Mouse (Mus musculus) midbrain, embryonic 14.5 days (tissue): Measurements from ENCODE around the gene Lin28a. TPM values are rescaled to one million over a fixed set of nuclear protein-coding genes. Genes with fewer than 3 reads are reported as not detected.

Experiments used
- ATAC-seq: fragments of 200-750 bp; cut with Nextera tagmentation; 2 replicates; pipeline ENCODE4 v1.8.0; 2017; ENCODE audit warnings: moderate number of reproducible peaks, moderate library complexity; ENCODE audit not compliant: low FRiP score, low TSS enrichment
- DNase-seq: peaks from one replicate; pipeline ENCODE4 v3.0.0-alpha.2; 2015
- H3K27ac ChIP-seq: fragments of 300-500 bp; sonication (generic); replicated peaks from 2 replicates; pipeline ENCODE4 v1.5.1; 2014; ENCODE audit warnings: mild to moderate bottlenecking, low read depth, low read length, moderate library complexity
- H3K27me3 ChIP-seq: fragments of 300-500 bp; sonication (generic); 2 replicates; pipeline ENCODE4 v1.6.1; 2014; ENCODE audit warnings: low read length, control low read depth, mixed read lengths; ENCODE audit not compliant: control insufficient read depth, insufficient read depth
- H3K36me3 ChIP-seq: fragments of 300-500 bp; sonication (generic); 2 replicates; pipeline ENCODE4 v1.6.1; 2014; ENCODE audit warnings: low read length, control low read depth; ENCODE audit not compliant: control insufficient read depth, insufficient read depth
- H3K4me1 ChIP-seq: fragments of 300-500 bp; sonication (generic); 2 replicates; pipeline ENCODE4 v1.6.1; 2014; ENCODE audit warnings: mild to moderate bottlenecking, antibody characterized with exemption, low read length, control low read depth; ENCODE audit not compliant: control insufficient read depth, insufficient read depth
- H3K4me2 ChIP-seq: fragments of 300-500 bp; sonication (generic); 2 replicates; pipeline ENCODE4 v1.6.1; 2014; ENCODE audit warnings: mild to moderate bottlenecking, low read length, moderate library complexity
- H3K4me3 ChIP-seq: fragments of 300-500 bp; sonication (generic); replicated peaks from 2 replicates; pipeline ENCODE4 v1.5.1; 2014; ENCODE audit warnings: low read depth, low read length
- H3K9ac ChIP-seq: fragments of 300-500 bp; sonication (generic); replicated peaks from 2 replicates; pipeline ENCODE4 v1.6.1; 2014; ENCODE audit warnings: mild to moderate bottlenecking, low read length, moderate library complexity
- H3K9me3 ChIP-seq: fragments of 300-500 bp; sonication (generic); 2 replicates; pipeline ENCODE4 v1.6.1; 2016; ENCODE audit warnings: low read length, control low read depth, mixed read lengths; ENCODE audit not compliant: control insufficient read depth
- WGBS: fragments of 180-500 bp; shearing (Covaris S2); extraction: QIAGEN DNeasy Blood & Tissue Kit; methylation state at CpG from one replicate; pipeline ENCODE4 v1.1.7; 2014; 5-methylcytosine and 5-hydroxymethylcytosine counted together
- polyA plus RNA-seq: library from polyadenylated mRNA; unstranded; fragments of >200 nt; fragmentation: Nextera tagmentation; extraction: Ambion mirVana; gene quantifications from 2 replicates; pipeline ENCODE4 v1.2.1, GENCODE M21; 2014

Lin28a gene
- polyA plus RNA-seq, 1 experiment from 2014 or later = 0.13 TPM

- WGBS = 85% methylated on average over 6 of the region's 6 CpGs
- Histone ChIP-seq H3K4me1 (no peaks in the 10 kb centered on the region), H3K9ac (no peak overlapping the region), H3K9me3 (no peaks in the 10 kb centered on the region), H3K4me2 (no peak overlapping the region), H3K4me3 (no peak overlapping the region), H3K27ac (no peak overlapping the region), H3K27me3 (no peaks in the 10 kb centered on the region), H3K36me3 (no peaks in the 10 kb centered on the region)
- DNase-seq = no peak
- no peak for ATAC-seq
Observed at GRCm38 (mm10) chr4:134058908-134059307, 40.3 kb upstream of the Lin28a start.

GRCm38 (mm10) chr4:134058166-134058715, 39.6 kb upstream of the Lin28a start:
- H3K4me2 ChIP-seq = no peak overlapping the region
- DNase-seq = no peak
- no peaks in the 10 kb centered on the region for H3K36me3 ChIP-seq
- H3K9ac ChIP-seq = no peak overlapping the region
- H3K27me3 ChIP-seq = no peaks in the 10 kb centered on the region
- H3K4me3 ChIP-seq = no peak overlapping the region
- no peak overlapping the region for H3K27ac ChIP-seq
- H3K4me1 ChIP-seq = no peaks in the 10 kb centered on the region
- ATAC-seq = no peak
- 37% methylated on average over 14 of the region's 14 CpGs for WGBS
- no peaks in the 10 kb centered on the region for H3K9me3 ChIP-seq

DNA sequence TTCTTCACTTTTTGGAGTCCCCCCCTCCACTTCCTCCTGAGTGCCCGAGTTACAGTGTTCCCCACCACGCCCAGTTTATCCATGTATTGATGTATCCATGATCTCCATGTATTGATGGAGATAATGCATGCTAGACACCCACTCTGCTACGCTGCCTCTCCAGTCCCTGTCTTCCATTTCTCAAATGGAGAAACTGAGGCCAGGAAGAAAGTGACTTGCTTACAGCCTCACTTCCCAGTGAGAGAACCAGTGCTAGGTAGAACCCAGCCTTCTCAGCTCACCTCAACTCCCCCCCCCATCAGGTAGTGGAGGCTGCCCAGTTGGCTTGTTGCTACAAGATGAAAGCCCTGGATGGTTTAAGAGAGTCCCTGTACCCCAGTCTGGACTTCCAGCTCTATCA, 34.9 kb upstream of the Lin28a start, which contains the start of gene Zfp683:
Gene Zfp683, plus strand, starts transcription at position 301 of the 400 bp plus-strand sequence.
- Histone ChIP-seq H3K9me3 (no peaks in the 10 kb centered on the region), H3K4me2 (no peak within 1 kb of the TSS)
- ATAC-seq = no peak

GRCm38 (mm10) chr4:134052560-134052959, 33.9 kb upstream of the Lin28a start:
- H3K4me2 ChIP-seq = no peak overlapping the region
- ATAC-seq (no peak), DNase-seq (peak; percentile 70)
- no peaks in the 10 kb centered on the region for H3K9me3 ChIP-seq
- no peaks in the 10 kb centered on the region for H3K36me3 ChIP-seq
- no peak overlapping the region for H3K9ac ChIP-seq
- H3K4me1 ChIP-seq = no peaks in the 10 kb centered on the region
- no peaks in the 10 kb centered on the region for H3K27me3 ChIP-seq
- WGBS = 27% methylated on average over 8 of the region's 8 CpGs
- no peak overlapping the region for H3K4me3 ChIP-seq
- H3K27ac ChIP-seq = no peak overlapping the region

More for the DNA sequence above, 34.9 kb upstream of the Lin28a start, which contains the start of gene Zfp683:
- Histone ChIP-seq H3K4me1 (no peaks in the 10 kb centered on the region), H3K4me3 (no peak within 1 kb of the TSS), H3K27ac (no peak within 1 kb of the TSS), H3K9ac (no peak within 1 kb of the TSS), H3K27me3 (no peaks in the 10 kb centered on the region), H3K36me3 (no peaks in the 10 kb centered on the region)
- DNase-seq = no peak
- 83% methylated on average over 3 of the region's 3 CpGs for WGBS

GRCm38 (mm10) chr4:134051912-134052311, 33.3 kb upstream of the Lin28a start:
- no peak overlapping the region for H3K4me2 ChIP-seq
- no peak overlapping the region for H3K9ac ChIP-seq
- H3K27ac ChIP-seq = no peak overlapping the region
- WGBS = 82% methylated on average over 5 of the region's 5 CpGs
- no peak for ATAC-seq
- no peak overlapping the region for H3K4me3 ChIP-seq
- H3K36me3 ChIP-seq = no peaks in the 10 kb centered on the region
- no peaks in the 10 kb centered on the region for H3K9me3 ChIP-seq
- DNase-seq = no peak
- H3K4me1 ChIP-seq = no peaks in the 10 kb centered on the region
- no peaks in the 10 kb centered on the region for H3K27me3 ChIP-seq

DNA sequence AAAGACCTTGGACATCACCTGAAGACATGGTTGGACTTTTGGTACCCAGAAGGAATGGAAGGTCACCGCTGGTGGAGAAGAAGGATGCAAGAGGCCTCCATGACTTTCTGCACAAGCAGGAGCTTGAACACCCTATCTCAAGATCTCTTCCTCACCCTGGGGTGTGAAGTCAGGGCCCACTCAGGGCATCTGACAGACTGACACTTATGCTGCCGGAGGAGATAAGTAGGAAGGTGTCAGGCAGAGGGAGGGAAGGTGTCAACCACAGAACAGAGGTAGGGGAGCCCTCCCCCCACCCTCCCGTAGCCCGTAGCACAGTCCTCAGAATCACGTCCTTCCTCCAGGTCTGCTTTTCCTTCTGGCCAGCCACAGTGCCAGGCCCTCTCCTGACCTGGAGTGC, 29.0 kb upstream of the Lin28a start:
- DNase-seq = no peak
- WGBS = 90% methylated on average over 5 of the region's 5 CpGs
- no peaks in the 10 kb centered on the region for H3K4me1 ChIP-seq

GRCm38 (mm10) chr4:134043041-134043440, 24.4 kb upstream of the Lin28a start:
- no peak overlapping the region for H3K4me3 ChIP-seq
- H3K4me1 ChIP-seq = no peaks in the 10 kb centered on the region
- H3K27me3 ChIP-seq = no peaks in the 10 kb centered on the region
- no peak for DNase-seq
- no peak overlapping the region for H3K27ac ChIP-seq
- 71% methylated on average over 2 of the region's 2 CpGs for WGBS
- H3K9ac ChIP-seq = no peak overlapping the region
- H3K9me3 ChIP-seq = no peaks in the 10 kb centered on the region
- ATAC-seq = no peak
- H3K4me2 ChIP-seq = no peak overlapping the region
- H3K36me3 ChIP-seq = no peaks in the 10 kb centered on the region

More for the DNA sequence above, 29.0 kb upstream of the Lin28a start:
- Histone ChIP-seq H3K27me3 (no peaks in the 10 kb centered on the region), H3K27ac (no peak overlapping the region), H3K4me3 (no peak overlapping the region), H3K9me3 (no peaks in the 10 kb centered on the region), H3K36me3 (no peaks in the 10 kb centered on the region), H3K9ac (no peak overlapping the region), H3K4me2 (no peak overlapping the region)
- no peak for ATAC-seq

DNA sequence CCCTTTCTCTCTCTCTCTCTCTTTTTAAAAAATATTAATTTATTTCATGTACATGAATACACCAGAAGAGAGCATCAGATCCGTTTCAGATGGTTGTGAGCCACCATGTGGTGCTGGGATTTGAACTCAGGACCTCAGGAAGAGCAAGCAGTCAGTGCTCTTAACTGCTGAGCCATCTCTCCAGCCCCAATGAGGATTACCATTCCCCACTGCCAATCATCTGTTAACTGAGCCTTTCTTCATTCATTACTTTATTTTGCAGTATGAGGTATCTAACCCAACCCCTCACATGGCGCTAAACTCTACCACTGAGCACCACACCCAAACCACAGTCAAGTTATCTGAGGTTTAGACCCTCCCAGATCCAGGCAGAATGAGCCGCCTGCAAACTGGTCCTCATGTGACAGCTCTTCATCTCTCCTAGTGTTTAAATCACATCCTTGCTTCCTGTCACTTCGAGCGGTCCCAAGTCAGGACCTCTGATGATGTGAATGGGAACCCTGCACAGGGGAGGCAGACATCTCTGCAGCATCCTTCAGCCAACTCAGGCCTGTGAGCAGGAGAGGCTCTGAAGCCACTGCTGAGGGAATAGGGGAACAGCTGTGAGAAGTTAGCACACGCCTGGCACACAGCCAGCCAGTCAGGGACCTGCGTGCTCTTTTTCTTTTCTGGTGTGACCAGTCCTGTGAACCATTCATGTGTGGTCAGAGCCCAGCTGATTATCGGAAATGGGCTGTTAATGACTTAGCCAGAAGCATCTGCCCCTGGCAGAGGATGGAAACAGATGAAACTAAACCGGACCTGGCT, 22.9 kb upstream of the Lin28a start:
- no peak overlapping the region for H3K4me3 ChIP-seq
- H3K27ac ChIP-seq = no peak overlapping the region
- peak; percentile 67 for DNase-seq
- 62% methylated on average over 9 of the region's 9 CpGs for WGBS
- H3K4me1 ChIP-seq = no peaks in the 10 kb centered on the region
- H3K9me3 ChIP-seq = no peaks in the 10 kb centered on the region
- no peaks in the 10 kb centered on the region for H3K36me3 ChIP-seq
- H3K9ac ChIP-seq = no peak overlapping the region
- ATAC-seq = no peak
- no peaks in the 10 kb centered on the region for H3K27me3 ChIP-seq
- H3K4me2 ChIP-seq = no peak overlapping the region

GRCm38 (mm10) chr4:134035953-134036352, 17.3 kb upstream of the Lin28a start:
- H3K27ac ChIP-seq = no peak overlapping the region
- no peaks in the 10 kb centered on the region for H3K36me3 ChIP-seq
- 5% methylated on average over 16 of the region's 16 CpGs for WGBS
- H3K4me2 ChIP-seq = 0 out of 2 replicates have a peak overlapping the region, but pooled peaks have one; percentile 2
- DNase-seq = peak; percentile 90
- no peaks in the 10 kb centered on the region for H3K27me3 ChIP-seq
- H3K4me3 ChIP-seq = no peak overlapping the region
- H3K9ac ChIP-seq = no peak overlapping the region
- no peaks in the 10 kb centered on the region for H3K9me3 ChIP-seq
- H3K4me1 ChIP-seq = no peaks in the 10 kb centered on the region
- ATAC-seq = peak; percentile 50; the same call in 1 of the 2 replicates
